Mouse (Mus musculus) R1 (cell line): ENCODE data around the gene Phf3.

Source experiments
- DNase-seq: peaks from one replicate; pipeline ENCODE4 v3.0.0-alpha.2; 2018; ENCODE audit warnings: low read depth, low spot score

Gene Phf3

GRCm38 (mm10) chr1:30873541-30874260 lies at the start of gene Phf3:
Gene Phf3 (minus strand): TSS chr1:30873921.
- peak; percentile 92 for DNase-seq

GRCm38 (mm10) chr1:30922237-30922636 lies 48.5 kb upstream of the Phf3 start:
- peak; percentile 88 for DNase-seq

- DNase-seq: no peak
These were observed 47.5 kb upstream of the Phf3 start for GRCm38 (mm10) chr1:30921252-30921651.

- DNase-seq: peak; percentile 81
These were observed 47.0 kb upstream of the Phf3 start for GRCm38 (mm10) chr1:30920620-30921177.

GRCm38 (mm10) chr1:30910172-30910571 lies 36.5 kb upstream of the Phf3 start:
- no peak for DNase-seq

- DNase-seq: peak; percentile 92
These were observed 35.1 kb upstream of the Phf3 start for GRCm38 (mm10) chr1:30908797-30909196.

GRCm38 (mm10) chr1:30903480-30904218 lies 29.9 kb upstream of the Phf3 start:
- no peak for DNase-seq

- peak; percentile 91 for DNase-seq
These were observed 25.0 kb upstream of the Phf3 start for GRCm38 (mm10) chr1:30898691-30899090.

GRCm38 (mm10) chr1:30895366-30895765 lies 21.6 kb upstream of the Phf3 start:
- peak; percentile 83 for DNase-seq

GRCm38 (mm10) chr1:30883806-30884205 lies 10.1 kb upstream of the Phf3 start:
- DNase-seq: peak; percentile 39

- no peak for DNase-seq
These were observed 2.0 kb upstream of the Phf3 start for GRCm38 (mm10) chr1:30875746-30876145.

- peak; percentile 49 for DNase-seq
These were observed 775 bp upstream of the Phf3 start for GRCm38 (mm10) chr1:30874261-30875131.

GRCm38 (mm10) chr1:30872836-30873540 lies 733 bp downstream of the Phf3 start:
- peak; percentile 73 for DNase-seq

GRCm38 (mm10) chr1:30867786-30868185 lies 5.9 kb downstream of the Phf3 start:
- DNase-seq: peak; percentile 42

- no peak for DNase-seq
These were observed 21.2 kb downstream of the Phf3 start for GRCm38 (mm10) chr1:30852518-30852917.

- no peak for DNase-seq
These were observed 21.8 kb downstream of the Phf3 start for GRCm38 (mm10) chr1:30851920-30852319.

- DNase-seq: no peak
These were observed 22.8 kb downstream of the Phf3 start for GRCm38 (mm10) chr1:30850906-30851305.

- no peak for DNase-seq
These were observed 23.8 kb downstream of the Phf3 start for GRCm38 (mm10) chr1:30849955-30850354.

GRCm38 (mm10) chr1:30847706-30848105 lies 26.0 kb downstream of the Phf3 start:
- peak; percentile 79 for DNase-seq

GRCm38 (mm10) chr1:30839662-30840061 lies 34.1 kb downstream of the Phf3 start:
- no peak for DNase-seq

- no peak for DNase-seq
These were observed 38.2 kb downstream of the Phf3 start for GRCm38 (mm10) chr1:30835512-30835911.
